Mouse (Mus musculus) left cerebral cortex, adult 9 months (tissue): ENCODE measurements around the gene Ager.
A peak's percentile ranks its signal among the peaks of the same experiment; 100 is the strongest.

Experiments
- DNase-seq, 2 experiments: peaks; one replicate each; pipeline ENCODE4 v3.0.0; 2022; ENCODE audit warnings: low spot score in 2 of 2

Gene Ager

GRCm38 (mm10) chr17:34630761-34631301 is 33.2 kb downstream of the Ager start:
- no peak for DNase-seq

- no peak for DNase-seq
Measured at GRCm38 (mm10) chr17:34631647-34632046, 34.0 kb downstream of the Ager start.

GRCm38 (mm10) chr17:34632261-34632691 is 34.6 kb downstream of the Ager start:
- DNase-seq: peak; percentile 89 to 90

DNA sequence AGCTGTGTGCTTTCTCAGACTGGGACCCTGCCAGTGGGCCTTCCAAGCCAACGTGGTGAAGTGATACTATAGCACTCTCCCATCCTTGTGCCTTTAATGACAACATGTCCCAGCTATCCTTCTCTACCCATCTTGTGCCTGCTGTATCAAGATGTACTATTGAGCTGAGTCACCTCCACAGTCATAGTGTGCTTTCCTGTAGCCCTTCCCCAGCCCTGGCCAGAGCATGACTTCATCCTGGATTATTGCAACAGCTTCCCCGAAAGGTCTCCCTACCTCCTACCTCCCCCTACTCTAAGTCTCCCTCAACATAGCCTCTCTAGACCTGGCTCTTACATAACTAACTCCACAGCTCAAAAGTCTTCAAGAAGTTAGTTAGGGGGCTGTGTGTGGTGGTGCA is 38.0 kb downstream of the Ager start:
- no peak for DNase-seq

DNA sequence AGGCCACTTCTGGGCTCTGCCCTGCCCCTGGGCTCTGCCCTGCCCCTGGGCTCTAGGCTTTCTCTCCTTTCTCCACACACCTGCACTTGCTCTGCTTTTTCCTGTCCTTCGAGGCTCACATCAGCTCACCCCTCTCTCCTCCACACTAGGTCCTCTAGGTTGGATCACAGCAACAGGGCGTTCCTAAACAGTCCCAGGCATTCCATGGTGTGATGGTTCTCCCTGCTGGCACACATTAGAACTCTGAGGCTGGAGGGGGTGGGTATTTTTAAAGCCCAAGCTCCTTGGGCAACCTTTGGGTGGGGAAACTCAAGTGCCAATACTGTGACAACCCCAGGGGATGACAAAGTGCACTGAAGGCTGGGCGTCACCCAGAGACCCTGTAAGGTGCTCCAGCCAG is 39.8 kb downstream of the Ager start:
- DNase-seq: no peak

DNA sequence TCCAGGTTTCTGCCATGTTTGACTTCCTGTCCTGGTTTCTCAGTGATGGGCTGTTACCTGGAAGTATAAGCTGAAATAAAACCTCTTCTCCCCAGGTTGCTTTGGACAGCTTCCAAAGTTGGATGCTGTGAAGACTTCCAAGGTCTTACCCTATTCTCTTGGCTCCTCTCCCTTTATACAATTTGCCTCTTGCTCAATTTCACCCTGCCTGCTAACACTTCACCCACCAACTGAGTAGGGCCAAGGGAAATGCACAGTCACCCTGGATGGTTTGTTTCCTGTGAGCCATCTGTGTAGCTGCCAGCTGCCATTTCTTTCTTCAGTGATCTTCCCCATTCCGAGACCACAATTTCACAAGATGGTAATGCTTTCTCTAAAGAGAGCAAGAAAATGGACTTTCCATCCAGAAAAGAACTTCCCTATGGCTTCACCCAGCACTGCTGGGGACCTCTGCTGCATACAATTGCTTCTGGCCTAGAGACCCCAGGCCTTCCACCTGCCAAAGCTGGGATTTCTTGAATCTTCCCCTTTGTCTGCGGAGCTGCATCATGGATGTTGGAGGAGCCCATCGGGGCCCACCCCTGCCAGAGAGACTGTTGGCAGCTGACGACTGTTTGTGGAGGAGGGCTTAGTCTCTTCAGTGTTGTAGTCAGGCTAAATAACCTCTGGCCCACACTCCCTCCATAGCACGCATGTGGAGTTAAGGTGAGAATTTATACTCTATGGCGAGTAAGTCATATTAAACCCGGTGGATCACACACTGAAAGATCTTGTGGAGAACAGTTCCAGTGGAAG is 42.0 kb downstream of the Ager start:
- no peak for DNase-seq

DNA sequence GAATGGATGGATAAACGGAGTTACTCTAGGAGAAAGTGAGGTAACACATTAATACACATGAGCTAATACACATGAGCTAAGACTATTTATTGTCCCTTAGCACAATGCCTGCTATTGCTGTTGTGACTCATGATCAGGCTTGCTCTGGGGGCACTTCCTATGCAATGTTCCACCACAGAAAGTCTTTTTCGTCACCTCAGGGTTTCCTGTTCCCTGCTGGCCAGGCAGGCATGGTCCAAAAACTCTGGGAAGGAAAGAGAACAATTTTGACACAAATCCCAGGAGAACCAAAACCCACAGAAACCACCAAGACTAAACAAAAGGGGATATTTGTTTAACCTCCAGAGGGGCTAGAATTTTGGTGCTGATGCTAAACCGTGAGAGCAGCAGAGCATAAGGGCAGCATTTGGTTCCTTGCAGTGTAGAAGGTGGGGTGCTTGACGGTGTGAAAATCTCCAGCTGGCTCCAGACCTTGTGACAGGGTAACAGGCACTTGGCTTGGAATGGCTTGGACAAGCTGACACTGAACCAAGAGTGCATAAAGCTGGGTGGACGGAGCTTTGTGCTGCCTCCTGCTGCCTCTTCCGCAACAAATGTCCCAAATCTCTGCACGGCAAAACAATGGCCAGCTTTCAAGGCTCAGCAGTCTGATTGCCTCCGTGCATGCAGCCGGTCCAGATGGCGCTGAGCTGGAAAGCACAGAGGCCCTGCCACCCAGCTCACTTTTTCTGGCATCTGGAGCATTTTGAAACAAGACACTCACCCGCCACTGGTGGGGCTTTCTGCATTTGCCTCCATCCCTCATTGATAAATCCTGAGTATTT is 43.3 kb downstream of the Ager start:
- no peak for DNase-seq

- no peak for DNase-seq
Measured at GRCm38 (mm10) chr17:34641945-34642344, 44.3 kb downstream of the Ager start.

DNA sequence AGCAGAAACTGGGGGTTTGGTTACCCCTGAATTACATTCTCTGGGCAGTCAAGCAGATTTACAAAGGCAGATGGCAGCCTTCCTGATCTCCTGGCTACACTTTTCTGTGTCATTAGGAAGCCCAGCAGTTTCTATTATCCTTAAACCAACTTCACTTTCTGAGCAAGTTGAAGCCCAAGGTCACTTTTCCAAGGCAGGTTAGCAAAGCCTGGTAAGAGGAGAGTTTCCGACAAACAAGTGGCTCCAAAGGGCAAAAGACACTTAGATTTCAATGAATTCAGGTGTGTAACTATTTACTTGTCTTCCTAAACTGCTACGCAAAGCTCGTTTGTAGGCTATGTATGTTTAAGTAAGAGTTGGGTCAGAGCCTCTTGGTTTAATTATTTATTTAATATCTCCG is 45.7 kb downstream of the Ager start:
- DNase-seq: no peak

GRCm38 (mm10) chr17:34643944-34644343 is 46.3 kb downstream of the Ager start:
- no peak for DNase-seq

- peak; percentile 95 to 99 for DNase-seq
Measured at GRCm38 (mm10) chr17:34644608-34645007, 46.9 kb downstream of the Ager start, which contains the start of gene Fkbpl. TSS of gene Fkbpl (plus strand) at chr17:34644764.

DNA sequence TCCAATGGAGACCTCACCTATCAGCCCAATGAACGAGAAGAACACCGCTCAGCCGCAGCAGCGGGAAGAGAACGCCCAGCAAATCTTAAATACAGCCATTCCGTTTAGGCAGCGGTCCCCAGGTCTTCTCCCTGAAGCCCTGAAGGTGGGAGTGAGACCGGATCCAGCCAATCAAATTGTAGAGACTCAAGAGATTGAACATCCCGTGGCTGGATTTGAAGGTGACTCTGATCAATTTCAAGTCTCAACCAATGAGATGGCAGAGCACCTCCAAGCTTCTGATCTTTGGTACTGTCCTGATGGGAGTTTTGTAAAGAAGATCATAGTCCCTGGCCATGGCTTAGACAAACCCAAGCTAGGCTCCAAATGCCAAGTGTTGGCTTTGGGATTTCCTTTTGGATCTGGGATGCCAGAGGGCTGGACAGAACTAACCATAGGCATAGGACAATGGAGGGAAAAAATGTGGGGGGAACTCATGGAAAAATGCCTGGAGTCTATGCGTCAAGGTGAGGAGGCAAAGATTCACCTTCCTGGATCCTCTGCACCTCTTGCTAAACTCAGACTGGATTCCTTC is 47.7 kb downstream of the Ager start:
- no peak for DNase-seq

- DNase-seq: no peak
Measured at GRCm38 (mm10) chr17:34645831-34646511, 48.3 kb downstream of the Ager start.

- DNase-seq: peak; percentile 97 to 98
Measured at GRCm38 (mm10) chr17:34646906-34647787, 49.5 kb downstream of the Ager start, which contains the start of gene Atf6b. TSS of gene Atf6b (plus strand) at chr17:34647146.

DNA sequence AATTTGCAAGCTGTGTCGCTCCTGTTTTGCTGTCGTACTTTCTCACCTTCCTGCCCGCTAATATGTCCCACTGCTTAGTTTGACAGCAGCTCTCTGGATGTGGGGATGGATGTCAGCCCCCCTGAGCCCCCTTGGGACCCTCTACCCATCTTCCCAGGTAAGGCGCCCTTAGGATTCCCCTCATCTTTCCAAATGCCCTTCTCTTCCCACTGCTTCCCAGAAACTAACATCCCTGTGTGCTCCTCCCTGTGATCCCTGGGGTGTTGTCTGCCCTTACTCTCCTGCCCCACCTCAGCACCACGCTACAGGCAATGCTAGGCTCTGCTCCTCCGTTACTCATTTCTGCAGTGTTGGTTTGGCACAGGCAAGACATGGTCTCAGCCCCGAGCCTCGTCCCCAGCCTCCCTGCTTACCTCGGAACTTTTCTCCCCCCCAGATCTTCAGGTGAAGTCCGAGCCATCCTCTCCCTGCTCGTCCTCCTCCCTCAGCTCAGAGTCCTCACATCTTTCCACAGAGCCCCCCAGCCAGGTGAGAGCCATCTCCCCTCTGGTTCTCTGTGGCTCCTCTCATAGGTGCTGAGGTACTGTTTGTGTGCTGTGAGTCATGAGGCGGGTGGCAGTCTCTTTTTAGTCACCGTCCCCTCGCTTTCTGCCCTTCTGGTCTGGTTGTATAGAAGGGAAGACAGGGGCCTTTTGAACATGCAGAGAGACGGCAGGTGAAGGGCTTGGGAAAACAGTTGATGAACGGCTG is 50.7 kb downstream of the Ager start:
- DNase-seq: no peak

DNA sequence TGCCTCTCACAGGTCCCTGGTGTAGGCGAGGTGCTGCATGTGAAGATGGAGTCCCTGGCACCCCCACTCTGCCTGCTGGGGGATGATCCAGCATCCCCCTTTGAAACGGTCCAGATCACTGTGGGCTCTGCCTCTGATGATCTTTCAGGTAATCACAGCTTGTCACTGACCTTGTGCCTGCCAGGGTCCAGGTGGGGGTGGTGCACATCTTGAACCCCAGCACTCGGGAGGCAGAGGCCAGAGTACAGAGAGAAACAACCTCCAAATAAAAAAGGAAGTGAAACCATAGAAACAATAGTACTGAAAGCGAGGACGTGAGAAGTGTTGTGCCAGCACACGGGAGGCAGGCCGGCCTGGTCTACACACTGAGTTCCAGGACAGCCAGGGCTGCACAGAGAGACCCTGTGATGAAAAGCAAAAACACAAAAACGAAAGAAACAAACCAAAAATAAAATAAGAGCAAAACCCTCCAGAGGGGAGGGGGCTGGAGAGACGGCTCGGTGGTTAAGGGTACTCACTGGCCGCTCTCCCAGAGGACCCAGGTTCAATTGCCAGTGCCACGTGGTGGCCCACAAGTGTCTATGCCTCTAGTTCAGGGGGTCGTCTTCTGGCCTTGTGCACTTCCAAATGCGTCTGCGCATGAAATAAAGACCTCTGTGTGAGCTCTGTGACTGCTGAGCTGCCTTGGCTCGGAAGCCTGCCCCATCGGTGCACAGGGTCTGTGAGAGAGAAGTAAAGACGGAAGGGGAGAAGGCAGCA is 51.6 kb downstream of the Ager start:
- DNase-seq: no peak
